Mouse (Mus musculus) testis, postnatal 14 days (tissue): Measurements from ENCODE around the gene Gabrb1.
A peak's percentile ranks its signal among the peaks of the same experiment; 100 is the strongest.

Source experiments
- DNase-seq: peaks from one replicate; pipeline ENCODE4 v3.0.0; 2021; ENCODE audit warnings: low spot score

Gabrb1 gene

DNA sequence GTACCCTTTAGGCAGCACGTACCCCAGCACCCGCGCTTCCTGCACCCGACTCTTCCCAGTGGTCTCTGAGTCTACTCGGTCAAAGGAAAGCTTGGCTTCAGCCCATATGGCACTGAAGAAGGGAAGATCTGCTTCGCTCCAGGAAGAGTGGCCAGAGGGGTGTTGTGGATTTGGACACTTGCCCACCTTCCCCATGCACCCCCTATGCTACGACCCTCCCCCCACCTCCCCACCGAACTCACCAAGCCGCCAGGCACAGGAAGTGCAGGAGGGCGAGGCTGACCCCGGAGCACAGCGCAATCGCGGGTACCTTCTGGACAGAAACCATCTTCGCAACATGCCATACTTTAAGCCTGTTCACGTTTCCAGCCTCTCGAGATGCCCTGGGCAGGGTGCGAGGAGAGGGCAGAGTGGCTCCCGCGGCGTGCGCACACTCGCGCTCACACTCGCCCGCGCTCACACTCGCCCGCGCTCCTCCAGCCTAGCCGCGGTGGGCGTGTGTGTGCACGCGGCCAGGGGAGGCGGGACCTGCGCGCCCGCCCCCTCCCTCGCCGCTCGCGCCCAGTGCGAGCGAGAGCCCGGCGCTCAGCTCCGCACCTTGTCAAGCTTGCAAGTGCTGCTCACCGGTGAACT is at the start of gene Gabrb1:
Gene Gabrb1, plus strand, starts transcription at position 632 of the 633 bp plus-strand sequence.
- DNase-seq = peak; percentile 7

DNA sequence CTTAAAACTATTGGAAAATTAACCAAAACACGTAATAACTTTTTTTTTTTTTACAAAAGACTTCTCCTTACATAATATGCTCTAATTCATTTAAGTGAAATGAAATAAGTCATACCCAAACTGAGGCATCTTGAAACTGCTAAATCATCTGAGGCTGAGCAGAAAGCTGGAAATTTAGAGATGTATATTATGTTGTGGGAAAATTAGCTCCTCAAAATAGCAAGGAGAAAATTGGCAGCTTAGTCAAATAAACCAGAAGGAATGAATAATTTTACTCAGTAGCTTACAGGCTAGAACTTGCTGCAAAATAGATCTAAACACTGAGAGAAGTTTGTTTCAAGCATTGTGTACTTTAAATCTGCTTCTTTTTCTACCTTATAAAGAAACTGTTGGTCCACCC is 49.2 kb upstream of the Gabrb1 start:
- no peak for DNase-seq

DNA sequence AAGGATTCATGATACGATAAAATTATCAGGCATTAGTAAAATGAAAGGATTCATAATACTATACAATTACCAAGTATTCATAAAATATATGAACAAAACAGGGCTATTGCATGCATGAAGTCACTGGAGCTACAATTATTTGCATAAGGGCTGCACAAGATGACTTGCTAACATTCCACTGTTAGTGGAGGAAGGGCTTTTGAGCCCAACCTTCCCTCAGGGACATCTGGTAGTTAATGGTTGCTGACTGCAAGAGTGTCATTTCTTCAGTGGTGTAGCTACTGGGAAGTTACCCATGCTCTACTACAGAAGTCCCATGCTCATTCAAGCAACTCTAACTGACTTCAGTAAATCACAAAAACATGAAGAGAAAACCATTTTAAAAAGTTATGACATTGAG is 43.6 kb upstream of the Gabrb1 start:
- DNase-seq = no peak

DNA sequence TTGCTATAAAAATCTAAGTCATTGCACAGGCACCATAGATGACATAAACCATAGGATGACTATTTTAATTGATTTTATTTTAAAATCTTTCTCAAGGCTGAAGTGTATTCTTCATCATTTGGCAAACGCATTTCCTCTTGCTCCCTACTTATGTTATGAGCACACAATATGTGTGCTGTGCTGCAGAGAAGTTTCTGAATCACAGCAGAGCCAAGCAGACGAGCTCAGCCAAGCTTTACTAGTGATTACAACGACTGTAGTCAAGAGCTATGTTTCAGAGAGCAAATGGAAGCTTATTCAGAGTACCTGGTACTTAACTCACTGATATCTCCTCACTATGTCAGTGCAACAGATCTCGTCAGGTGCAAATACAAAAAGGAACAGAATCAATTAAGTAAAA is 41.2 kb upstream of the Gabrb1 start:
- no peak for DNase-seq

DNA sequence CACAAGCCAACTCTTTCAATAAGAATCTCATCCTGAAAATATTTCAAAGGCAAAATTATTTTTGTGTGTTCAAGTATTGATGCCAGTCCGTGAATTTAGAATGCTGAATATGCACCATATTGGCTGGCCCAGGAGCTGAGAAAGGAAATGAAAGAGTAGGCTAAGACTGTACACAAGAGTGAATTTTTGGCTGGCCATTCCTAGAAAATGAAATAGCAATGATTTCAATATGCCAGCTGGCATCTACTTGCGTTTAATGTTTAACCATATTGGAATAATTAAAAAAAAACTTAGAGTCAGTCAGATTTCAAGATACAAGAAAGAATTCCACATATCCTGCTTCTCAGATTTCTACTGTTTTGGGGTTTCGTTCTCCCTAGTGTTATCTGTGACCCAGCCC is 30.1 kb upstream of the Gabrb1 start:
- no peak for DNase-seq

DNA sequence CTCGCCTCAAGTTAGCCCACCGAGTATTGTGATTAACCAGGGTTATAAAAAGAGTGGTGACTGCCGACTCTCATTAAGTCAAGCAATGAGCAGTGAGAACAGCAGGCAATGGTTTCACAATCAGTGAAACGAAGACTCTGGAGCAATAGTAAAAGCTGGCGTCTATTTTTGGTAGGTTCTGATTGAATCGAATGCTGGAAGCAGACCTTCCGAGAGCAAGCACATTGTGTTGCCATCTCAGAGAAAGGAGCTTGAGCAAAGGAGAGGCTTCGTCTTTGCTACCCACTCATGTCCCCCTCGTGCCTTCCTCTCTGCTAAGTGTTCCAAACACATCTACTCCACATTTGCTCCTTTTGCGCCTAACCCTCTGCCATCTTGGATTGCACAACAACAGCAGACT is 18.1 kb upstream of the Gabrb1 start:
- DNase-seq = no peak

DNA sequence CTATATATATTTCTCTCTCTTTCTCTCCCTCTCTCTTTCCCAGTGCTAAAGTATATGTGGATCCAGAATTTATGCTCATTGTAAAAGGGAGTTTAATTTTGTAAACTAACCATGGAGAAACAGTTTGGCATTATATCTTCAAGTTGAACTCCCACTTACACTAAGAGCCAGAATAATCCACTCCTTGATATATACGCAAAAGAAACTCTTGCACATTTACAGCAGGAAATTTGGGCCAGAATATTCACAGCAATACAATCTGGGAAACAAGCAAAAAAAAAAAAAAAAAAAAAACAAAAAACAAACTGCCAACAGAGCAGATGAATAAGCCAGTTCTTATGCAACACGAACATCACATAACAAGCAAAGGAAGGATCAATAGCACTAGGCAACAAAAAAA is 9.8 kb upstream of the Gabrb1 start:
- no peak for DNase-seq

DNA sequence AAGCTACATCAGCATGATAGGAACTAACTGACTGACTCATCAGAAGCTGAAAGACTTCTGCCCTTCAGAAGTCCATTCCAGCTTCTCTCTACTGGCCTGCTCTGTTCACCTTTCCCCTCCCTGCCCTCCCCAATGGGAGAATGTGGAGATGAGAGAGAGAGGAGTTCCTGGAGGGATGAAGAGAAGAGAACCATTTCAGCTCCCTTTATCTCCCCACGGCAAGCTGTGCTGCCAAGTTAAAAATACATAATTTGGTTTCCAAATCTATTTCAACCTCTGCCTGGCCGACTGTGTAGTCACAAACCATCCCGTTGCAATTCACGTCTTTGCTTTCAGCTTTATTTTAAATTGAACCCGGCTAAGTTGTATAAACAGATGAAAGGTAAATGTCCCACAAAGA is 3.9 kb upstream of the Gabrb1 start:
- DNase-seq = no peak

DNA sequence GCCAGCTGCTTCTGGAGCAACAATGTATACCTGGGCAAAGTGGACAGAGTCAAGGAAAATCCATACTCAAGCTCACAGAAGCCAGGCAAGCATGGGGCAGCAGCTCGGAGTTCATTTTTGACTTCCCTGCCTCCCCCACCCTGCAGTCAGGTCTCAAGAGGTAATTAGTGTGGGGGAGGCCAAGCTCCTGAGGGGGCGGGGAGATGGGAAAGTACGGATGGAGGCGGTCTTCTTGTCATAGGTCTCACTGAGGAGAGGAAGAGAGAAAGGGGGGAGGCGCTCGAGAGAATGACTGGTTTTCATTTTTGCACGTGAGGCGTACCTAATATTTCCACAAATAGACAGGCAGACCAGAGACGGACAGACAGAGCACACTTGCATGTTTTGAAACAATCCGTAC is 1.1 kb upstream of the Gabrb1 start:
- peak; percentile 25 for DNase-seq

DNA sequence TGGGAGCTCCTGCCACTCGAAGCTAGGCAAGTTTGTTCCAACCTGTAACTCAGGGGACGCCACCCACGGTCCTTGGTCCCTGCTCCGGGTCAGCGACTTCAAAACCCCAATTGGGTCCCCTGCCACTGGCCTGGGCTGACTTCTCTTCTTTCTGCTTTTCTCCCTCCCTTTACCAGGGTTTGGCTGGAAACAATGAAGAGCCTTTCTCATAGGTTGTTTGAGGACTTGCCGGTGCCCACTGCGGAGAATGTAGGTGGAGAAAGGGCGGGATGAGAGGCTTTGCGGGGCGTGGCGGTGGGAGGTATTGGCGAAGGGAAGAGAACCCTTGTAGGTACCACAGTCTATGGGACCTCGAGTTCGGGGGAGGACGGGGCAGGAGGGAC is 193 bp downstream of the Gabrb1 start, which contains the start of gene Gabra4:
Gene Gabra4, minus strand, starts transcription at position 194 of the 383 bp plus-strand sequence.
- DNase-seq = peak; percentile 15

DNA sequence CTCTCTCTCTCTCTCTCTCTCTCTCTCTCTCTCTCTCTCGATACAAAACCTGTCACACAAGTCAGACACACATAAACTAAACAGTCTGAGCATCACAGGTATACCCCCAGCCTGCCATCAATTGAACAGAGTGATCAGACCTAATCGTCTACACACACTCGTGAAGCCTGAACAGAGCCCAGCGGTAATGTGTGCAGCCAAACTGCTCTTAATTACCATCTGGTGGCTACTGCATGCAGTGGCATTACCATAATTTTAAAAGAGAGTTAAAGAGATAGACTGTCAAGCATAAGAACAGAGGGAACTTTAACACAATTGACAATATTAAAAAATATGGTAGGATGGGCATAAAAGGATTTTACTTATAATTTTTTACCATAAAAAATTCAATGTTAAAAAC is 7.7 kb downstream of the Gabrb1 start:
- DNase-seq = no peak

DNA sequence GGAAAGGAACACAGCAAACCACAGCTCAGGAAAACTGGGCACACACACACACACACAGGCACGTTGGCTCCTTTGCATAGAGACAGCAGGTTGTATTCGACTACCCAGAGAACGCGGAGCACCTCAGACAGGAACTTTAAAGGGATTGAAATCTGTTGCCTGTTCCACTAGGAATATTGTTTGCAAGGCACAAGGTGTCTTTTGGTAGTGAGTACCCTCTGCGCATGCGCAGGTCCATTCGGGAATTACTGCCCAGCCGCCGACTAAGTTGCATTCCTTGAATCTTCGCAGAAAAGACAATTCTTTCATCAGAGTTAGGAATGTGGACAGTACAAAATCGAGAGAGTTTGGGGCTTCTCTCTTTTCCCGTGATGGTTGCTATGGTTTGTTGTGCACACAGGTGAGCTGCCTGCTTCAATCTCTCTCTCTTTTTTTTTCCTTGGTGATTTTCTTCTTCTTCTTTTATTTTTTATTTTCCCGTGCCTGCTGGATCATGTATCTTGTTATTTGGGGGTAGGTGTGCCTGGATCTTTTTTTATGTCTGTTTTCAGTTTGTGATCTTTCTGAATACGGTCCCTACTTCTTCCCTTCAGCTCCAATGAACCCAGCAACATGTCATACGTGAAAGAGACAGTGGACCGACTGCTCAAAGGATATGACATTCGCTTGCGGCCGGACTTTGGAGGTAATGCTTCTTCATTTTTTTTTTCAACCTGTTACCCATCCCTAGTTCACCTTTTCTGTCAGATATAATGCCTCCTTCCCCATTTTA is 42.0 kb downstream of the Gabrb1 start:
- DNase-seq = peak; percentile 38

DNA sequence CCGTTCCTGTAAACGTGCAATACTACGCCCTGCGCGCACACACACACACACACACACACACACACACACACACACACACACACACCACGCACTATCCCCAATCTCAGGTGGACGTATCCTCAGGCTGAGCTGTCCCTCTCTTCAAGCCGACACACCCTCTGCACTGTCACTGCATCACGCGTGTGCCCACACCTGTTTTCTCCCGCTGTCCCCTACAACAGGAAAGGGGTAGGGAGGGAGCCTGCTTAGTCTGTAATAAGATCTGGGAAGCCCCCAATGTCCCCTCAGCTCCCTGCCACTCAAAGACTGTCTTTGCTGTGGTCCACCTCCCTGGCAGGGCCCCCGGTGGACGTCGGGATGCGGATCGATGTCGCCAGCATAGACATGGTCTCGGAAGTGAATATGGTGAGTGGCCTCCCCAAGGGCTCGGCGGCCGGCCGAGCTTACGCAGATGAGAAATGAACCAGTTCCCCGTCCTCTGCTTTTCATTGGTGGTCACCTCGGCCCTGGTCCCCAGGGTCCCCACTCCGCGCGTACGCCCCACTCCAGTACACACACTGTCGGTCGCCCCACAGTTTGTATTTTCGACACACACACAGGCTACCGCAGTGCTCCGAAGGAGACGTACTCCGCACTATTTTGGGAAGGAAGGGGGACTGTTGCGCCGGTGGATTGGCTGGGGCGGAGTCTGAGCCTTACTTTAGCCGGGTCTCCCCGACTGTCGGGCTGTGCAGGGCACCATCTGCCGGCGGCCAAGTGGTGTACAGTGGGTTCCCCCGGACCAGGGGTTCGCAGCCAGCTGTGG is 42.8 kb downstream of the Gabrb1 start:
- peak; percentile 15 for DNase-seq

DNA sequence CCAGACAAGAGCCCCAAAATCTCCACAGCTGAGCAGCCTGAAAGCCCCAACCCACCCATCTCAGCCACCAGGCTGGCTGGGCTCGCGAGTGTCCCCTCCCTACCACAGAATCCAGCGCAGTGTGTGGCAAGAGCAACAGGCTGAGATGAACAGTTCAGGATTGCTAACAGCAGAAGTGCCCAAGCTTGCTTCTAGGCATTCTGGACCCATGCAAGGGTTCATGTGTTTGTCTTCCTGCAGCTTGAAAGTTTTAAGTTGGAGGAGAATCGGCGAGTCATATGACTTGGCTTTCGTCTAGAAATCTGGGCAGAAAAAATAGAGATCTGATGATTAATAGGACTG is 43.3 kb downstream of the Gabrb1 start:
- no peak for DNase-seq

DNA sequence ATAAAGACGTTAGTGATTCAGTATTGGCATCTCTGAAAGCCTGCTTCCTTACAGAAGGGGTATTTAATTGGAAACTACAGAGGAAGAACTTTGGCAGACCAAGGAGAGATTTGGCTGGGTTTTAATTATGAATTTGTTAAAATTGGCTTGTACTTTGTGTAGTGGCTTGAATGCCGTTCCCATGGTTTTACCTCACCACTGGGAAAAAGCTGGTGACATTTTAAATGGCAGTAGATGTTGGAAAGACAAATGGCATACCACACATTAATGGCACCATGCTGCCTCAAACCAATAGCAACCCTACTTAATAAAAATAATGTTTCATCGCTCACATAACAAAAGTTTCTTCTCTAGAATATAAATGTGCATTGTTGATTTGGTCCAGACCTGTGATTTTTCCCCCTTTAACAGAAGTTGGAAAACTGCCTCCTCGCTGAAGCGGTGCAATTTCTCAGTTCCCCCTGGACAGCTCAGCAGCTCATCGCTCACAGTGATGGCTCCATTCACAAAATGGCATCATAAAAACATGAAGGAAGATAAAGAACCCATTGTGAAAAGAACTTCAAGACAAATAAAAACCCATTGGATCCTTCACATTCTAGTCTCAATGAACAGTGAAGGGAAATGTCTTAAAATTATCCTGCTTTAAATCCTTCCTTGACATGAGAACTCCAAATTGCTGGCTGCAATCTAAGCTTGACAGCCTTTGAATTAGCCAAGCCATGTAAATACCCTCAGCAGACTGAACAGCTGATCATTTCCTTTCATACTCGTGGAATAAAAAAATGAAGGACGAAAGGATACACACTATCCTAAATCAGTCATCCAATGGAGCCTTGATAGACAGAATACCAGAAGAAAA is 75.2 kb downstream of the Gabrb1 start:
- no peak for DNase-seq

DNA sequence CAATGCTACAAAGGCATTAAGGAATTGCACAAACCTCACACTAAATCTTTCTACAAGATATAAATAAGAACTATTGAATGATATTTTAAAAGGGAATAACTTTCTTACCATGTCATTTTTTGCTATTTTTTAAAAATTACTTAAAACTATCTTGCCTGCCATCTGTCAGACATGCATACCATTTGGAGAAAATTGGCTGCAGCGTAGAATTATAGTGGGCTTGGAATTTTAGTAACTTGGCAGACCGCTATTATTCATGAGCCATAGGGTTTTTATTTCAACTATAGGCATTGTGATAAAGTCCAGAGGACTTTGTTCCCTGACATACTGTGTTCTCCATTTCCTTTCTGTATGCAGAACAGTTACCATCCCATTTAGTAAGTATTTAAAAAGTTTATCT is 89.5 kb downstream of the Gabrb1 start:
- no peak for DNase-seq

DNA sequence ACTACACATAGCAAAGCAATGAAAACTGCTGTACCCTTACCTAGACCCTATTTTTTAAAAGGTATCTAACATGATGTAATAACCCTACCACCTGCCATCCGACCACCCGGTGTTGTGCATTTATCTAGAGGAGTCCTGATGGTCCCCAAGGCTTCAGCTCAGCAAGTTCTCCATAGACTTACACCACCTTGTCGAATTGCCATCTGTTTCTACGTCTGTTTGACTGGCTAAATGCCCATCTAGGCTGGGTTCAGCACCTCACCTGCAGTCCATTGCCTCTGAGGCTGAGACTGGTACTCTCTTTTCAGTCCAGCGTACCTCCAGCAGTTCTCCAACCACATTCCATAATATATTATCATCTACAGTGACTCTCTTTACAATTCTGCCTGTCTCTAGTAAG is 96.1 kb downstream of the Gabrb1 start:
- DNase-seq = no peak

DNA sequence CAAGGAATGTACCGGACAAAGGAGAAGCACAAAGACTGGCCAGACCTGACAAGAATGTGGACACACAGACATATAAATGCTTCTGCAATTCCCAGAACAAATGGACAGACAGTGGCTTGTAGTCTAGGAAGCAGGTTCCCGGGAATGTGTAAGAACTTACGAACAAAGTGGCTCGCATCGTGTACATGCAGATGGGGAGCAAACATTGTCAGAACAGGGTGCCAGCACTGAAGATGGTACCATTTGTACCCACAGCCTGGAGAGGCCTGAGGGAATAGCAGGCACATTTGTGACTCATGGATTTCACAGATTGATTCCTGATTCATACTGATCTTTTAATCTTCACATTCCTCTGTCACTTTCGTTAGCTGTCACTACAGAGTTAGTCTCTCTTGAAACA is 103.2 kb downstream of the Gabrb1 start:
- DNase-seq = no peak

DNA sequence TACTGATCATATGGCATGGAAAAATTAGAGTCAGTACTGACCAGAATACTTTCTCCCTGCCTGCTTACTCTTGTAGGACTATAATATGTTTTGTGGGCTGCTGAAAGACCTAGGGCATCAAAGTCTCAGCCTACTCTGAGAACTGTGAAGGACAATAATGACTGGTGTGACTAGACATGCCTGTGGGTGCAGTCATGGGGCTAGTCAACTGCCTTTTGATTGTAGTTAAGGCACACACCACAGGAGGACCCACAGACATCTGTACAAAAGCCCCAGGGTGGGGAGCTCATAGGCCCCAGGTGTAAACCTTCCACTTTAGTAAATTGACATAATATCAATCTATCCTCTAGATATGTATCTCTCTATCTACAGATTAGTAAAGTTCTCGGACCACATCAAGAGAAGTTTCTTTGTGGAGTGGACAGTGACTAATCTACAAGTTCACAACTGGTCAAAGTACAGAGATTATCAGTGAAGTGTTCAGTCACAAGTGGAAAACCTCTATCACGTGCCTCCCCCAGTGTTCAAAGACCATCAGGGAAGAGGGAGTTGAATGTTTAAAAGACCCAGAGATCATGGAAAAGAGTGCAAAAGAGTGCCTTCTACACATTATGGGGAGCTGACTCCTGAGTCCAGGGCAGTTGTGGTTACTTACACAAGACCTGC is 123.7 kb downstream of the Gabrb1 start:
- no peak for DNase-seq

DNA sequence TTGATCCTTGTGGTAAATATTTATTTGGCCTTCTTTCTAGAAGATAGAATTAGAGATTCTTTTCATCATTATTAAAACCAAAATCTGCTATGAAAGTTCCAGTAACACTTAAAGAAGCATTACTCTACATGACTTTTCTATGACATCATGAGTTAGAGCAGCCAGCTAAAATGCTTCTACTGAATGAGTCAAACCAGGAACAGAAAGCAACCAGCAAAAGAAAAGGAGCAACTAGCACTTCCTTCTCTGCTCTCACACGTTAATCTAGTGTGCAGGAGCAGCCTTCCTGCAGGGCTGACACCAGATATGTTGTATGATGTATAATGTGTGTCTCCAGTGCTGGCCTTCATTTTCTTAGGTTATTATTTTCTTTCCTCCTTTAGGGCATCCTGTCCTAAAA is 164.9 kb downstream of the Gabrb1 start:
- DNase-seq = no peak

DNA sequence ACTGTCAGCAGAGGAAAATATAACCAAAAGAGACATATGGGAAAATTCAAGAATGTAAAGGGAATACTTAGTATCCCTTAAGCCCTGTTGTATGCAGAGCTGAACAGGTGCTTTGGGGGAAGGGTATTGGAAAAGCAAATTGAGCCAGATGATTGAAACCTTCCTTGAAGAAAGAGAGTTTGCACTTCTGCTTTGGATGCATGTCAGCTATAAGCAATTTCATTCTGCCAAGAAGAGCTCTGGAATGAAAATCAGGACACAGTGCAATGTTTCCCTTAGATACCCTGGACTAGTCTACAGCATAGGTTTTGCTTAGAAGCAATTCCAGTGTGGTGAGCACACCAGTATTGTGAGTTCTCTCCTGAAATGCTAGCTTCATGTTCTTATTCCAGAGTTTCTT is 170.4 kb downstream of the Gabrb1 start:
- no peak for DNase-seq

DNA sequence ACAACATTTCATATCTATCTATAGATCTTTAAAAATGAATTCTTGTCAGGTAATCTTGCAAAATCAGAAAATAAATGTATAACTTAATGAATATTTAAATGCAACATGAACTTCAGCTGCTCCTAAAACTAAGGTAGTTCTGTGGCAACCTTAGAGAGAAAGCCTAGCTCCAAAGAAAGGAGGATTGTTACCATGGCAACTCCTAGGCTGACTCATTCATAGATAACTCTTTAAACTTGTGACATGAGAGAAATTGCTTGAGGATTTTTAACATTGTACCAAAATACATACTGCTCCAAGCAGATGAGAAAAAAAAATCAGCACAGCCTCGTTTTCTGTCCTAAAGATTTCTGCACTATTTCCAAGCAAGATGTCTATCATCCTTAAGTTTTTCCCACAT is 171.1 kb downstream of the Gabrb1 start:
- DNase-seq = no peak
